Comparison of ENCODE assay signal across 8 mouse cellular contexts in genomic region chr6:143167409-143167919, GRCm38 (mm10). TPM values are rescaled to one million over a fixed set of nuclear protein-coding genes. Genes with fewer than 3 reads are reported as not detected.
DNase-seq lines count a peak whose midpoint lies in the region; ATAC-seq and TF ChIP-seq lines count a peak whose summit lies in the region.

No protein-coding gene starts in this region.

- H3K4me1 ChIP-seq in forebrain, embryonic 11.5 days (replicated peaks; ENCODE audit: control insufficient read depth, insufficient read depth, low read length): peaks cover 5% of the 10 kb centered on the region; the same call in 1 of the 2 replicates
- peaks cover 57% of the 10 kb centered on the region for H3K4me1 ChIP-seq in megakaryocyte, embryonic 14.5 days
- no peaks in the 10 kb centered on the region for H3K4me1 ChIP-seq in testis, adult 2 months (ENCODE audit: control insufficient read depth, insufficient read depth, low read length)

- intact Hi-C loops in left cerebral cortex, adult 2 months (cut with DNase I): loop anchor here (2.0 to 10.0 kb wide), 2 partner anchors 69 to 663 kb away; partner anchors contain the start of gene Ldhb

- H3K27ac ChIP-seq in left cerebral cortex, adult 2 months: peak overlapping the region; percentile 95
- H3K27ac ChIP-seq in forebrain, embryonic 11.5 days (ENCODE audit: low read depth, low read length): peak overlapping the region; percentile 79
- H3K27ac ChIP-seq in testis, adult 2 months (ENCODE audit: control insufficient read depth, insufficient read depth, low read depth, low read length): peak overlapping the region; percentile 78

- ATAC-seq in forebrain, embryonic 11.5 days (replicated peaks; ENCODE audit: low FRiP score): peak; percentile 74

- no peak for TF ChIP-seq POLR2A in testis, adult 2 months (IDR thresholded peaks at IDR 0.05; ENCODE audit: control insufficient read depth, low read depth, low read length)

- H3K27me3 ChIP-seq in forebrain, embryonic 11.5 days (ENCODE audit: control insufficient read depth, insufficient read depth, low read length): peaks cover 4% of the 10 kb centered on the region
- no peaks in the 10 kb centered on the region for H3K27me3 ChIP-seq in megakaryocyte, embryonic 14.5 days (replicated peaks)
- no peaks in the 10 kb centered on the region for H3K27me3 ChIP-seq in testis, adult 2 months (ENCODE audit: control insufficient read depth, insufficient read depth, low read length)

- peak overlapping the region; percentile 83 for H3K4me3 ChIP-seq in left cerebral cortex, adult 2 months
- H3K4me3 ChIP-seq in forebrain, embryonic 11.5 days (ENCODE audit: low read depth, low read length): peak overlapping the region; percentile 78
- peak overlapping the region; percentile 99 for H3K4me3 ChIP-seq in megakaryocyte, embryonic 14.5 days (replicated peaks)
- H3K4me3 ChIP-seq in testis, adult 2 months (ENCODE audit: control insufficient read depth, low read depth, low read length): peak overlapping the region; percentile 97

- under 1% methylated on average over 53 of the region's 60 CpGs for WGBS in forebrain, embryonic 11.5 days

- H3K9ac ChIP-seq in forebrain, embryonic 11.5 days (ENCODE audit: low read length): peak overlapping the region; percentile 81

- no peaks in the 10 kb centered on the region for H3K9me3 ChIP-seq in forebrain, embryonic 11.5 days (ENCODE audit: control insufficient read depth, low read length)
- no peaks in the 10 kb centered on the region for H3K9me3 ChIP-seq in megakaryocyte, embryonic 14.5 days

- no peaks in the 10 kb centered on the region for H3K36me3 ChIP-seq in forebrain, embryonic 11.5 days (ENCODE audit: control insufficient read depth, insufficient read depth, low read length)
- peaks cover 23% of the 10 kb centered on the region for H3K36me3 ChIP-seq in megakaryocyte, embryonic 14.5 days (replicated peaks; ENCODE audit: low read length)
- no peaks in the 10 kb centered on the region for H3K36me3 ChIP-seq in testis, adult 2 months (ENCODE audit: control insufficient read depth, insufficient read depth, low read length)

- no peak for DNase-seq in left cerebral cortex, adult 2 months (ENCODE audit: extremely low spot score in 1 of 2, low spot score in 2 of 2)
- DNase-seq in left cerebral cortex, adult 11 months (ENCODE audit: low spot score): no peak
- peak; percentile 67 for DNase-seq in ZHBTc4 (ENCODE audit: low read depth, low spot score)
- peak; percentile 85 for DNase-seq in forebrain, embryonic 11.5 days (ENCODE audit: low spot score)
- DNase-seq in kidney, postnatal 10 days: peak; percentile 83
- DNase-seq in adipocyte (ENCODE audit: low spot score): no peak

- peak overlapping the region; percentile 89 for H3K4me2 ChIP-seq in forebrain, embryonic 11.5 days (ENCODE audit: low read depth, low read length, severe bottlenecking)

- TF ChIP-seq CTCF in left cerebral cortex, adult 2 months (IDR thresholded peaks at IDR 0.05): no peak
- TF ChIP-seq CTCF in testis, adult 2 months (IDR thresholded peaks at IDR 0.05; ENCODE audit: control insufficient read depth, insufficient read depth, insufficient replicate concordance, low read depth, low read length): no peak

RNA-seq across cellular contexts. Expression of gene Etnk1, which starts 0.4 kb away (rescaled TPM):
- total RNA-seq in left cerebral cortex, adult 2 months (2021): 100 to 1,000 TPM; 199 to 201 TPM
- 28.8 and 32.1 TPM in 2 replicates for polyA plus RNA-seq in forebrain, embryonic 11.5 days (2014; fragmentation: Nextera tagmentation; extraction: Ambion mirVana)
- polyA plus RNA-seq in megakaryocyte, embryonic 14.5 days (2012; ENCODE audit: insufficient read depth, low replicate concordance): 3.1 and 12.0 TPM in 2 replicates
- polyA plus RNA-seq in testis, adult 2 months (2012; rRNA removed): 48.3 and 52.2 TPM in 2 replicates

Comparison
In these comparisons a context has a peak if more than half of its experiments do, and no peak if none do; other contexts are left out.
1. DNase-seq: peak in ZHBTc4 (single experiment), forebrain, embryonic 11.5 days (single experiment) and kidney, postnatal 10 days (single experiment); none in left cerebral cortex, adult 2 months (0 of 2), left cerebral cortex, adult 11 months (single experiment) and adipocyte (single experiment).
2. Peak in every context shown above with its lines, with median percentiles within 50 percentile points of each other: H3K27ac ChIP-seq and H3K4me3 ChIP-seq.